In the genomic region with DNA sequence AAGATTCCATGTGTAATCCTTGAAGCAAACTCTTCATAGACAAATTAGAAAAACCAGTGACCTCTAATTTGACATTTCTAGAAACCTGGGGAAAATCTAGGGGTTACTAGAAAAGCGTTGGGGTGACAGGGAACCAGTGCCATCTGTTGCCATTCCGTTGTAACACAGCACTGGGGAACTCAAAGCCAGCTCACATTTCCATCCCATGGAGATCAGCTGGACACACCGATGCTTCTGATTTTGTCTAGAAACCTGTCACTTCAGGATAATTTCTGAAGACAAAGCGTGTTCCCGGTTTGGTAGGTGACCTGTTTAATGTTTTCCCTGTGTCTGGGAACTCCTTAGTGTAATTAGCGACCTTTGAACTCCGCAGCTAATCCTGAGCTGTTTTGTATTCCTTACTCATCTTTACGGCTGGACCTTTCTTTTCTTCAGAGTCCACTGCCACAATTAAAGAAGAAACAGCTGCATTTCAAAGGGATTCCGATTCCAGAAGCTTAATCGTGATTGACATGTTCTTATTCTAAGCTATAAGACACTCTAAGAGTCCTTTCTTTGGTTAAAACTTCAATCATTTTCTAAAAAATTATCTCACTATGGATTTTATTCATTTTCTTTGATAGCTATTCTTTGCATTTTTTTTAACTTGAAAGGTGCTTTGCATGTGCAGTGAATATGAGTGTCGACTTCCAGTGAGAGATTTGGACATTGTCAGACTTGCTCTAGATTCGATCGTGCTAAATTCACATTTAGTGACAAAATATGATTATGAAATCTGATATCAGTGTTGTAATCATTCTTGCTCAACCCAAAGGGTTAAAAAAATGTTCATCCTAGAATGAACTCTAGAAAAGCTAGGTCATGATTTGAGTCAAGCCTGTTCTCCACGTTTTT, we compare ENCODE assay signal across 16 mouse cellular contexts. TPM values are rescaled to one million over a fixed set of nuclear protein-coding genes. Genes with fewer than 3 reads are reported as not detected.
DNase-seq lines count a peak whose midpoint lies in the region; ATAC-seq lines count a peak whose summit lies in the region.
"Had no signal": no experiment of that assay in that cellular context is flagged by ENCODE, and none has a peak within 500 bp of the region (broad histone marks: within the 10 kb centered on the region; RNA-seq: fewer than 3 reads in every experiment).

No protein-coding gene starts in this region.

- H3K4me1 ChIP-seq in kidney, embryonic 15.5 days: no peaks in the 10 kb centered on the region
- H3K4me1 ChIP-seq in midbrain, embryonic 13.5 days (replicated peaks): peaks cover 25% of the 10 kb centered on the region
- H3K4me1 ChIP-seq: limb, embryonic 10.5 days; neural tube, embryonic 12.5 days had no signal

- WGBS in kidney, embryonic 15.5 days: 50% methylated on average over 14 of the region's 14 CpGs
- WGBS in midbrain, embryonic 13.5 days: 8% methylated on average over 14 of the region's 14 CpGs

- no peak overlapping the region for H3K27ac ChIP-seq in kidney, embryonic 15.5 days
- H3K27ac ChIP-seq in midbrain, embryonic 13.5 days: no peak overlapping the region
- H3K27ac ChIP-seq: limb, embryonic 10.5 days; liver, embryonic 14.5 days; neural tube, embryonic 12.5 days had no signal

- H3K36me3 ChIP-seq in kidney, embryonic 15.5 days: peaks cover 17% of the 10 kb centered on the region
- peaks cover 23% of the 10 kb centered on the region for H3K36me3 ChIP-seq in midbrain, embryonic 13.5 days

- no peak overlapping the region for H3K9ac ChIP-seq in kidney, embryonic 15.5 days
- no peak overlapping the region for H3K9ac ChIP-seq in midbrain, embryonic 13.5 days (replicated peaks)
- H3K9ac ChIP-seq: liver, embryonic 14.5 days; neural tube, embryonic 12.5 days had no signal

- no peaks in the 10 kb centered on the region for H3K27me3 ChIP-seq in kidney, embryonic 15.5 days
- H3K27me3 ChIP-seq in midbrain, embryonic 13.5 days: 0 out of 2 replicates have a peak, but pooled peaks cover 3% of the 10 kb centered on the region
- H3K27me3 ChIP-seq: neural tube, embryonic 12.5 days had no signal

- peak; percentile 47 for DNase-seq in kidney, adult 18-20 months
- peak; percentile 45 for DNase-seq in embryo, embryonic 11 days
- peak; percentile 54 to 78 for DNase-seq in kidney, adult 8-10 months
- no peak for DNase-seq in adrenal gland, postnatal 14 days
- DNase-seq in ovary, adult 18-20 months (ENCODE audit: low spot score): no peak
- DNase-seq: adrenal gland, adult 2 months; cerebellum, adult 18-20 months; layer of hippocampus, postnatal 36 days had no signal

- H3K4me3 ChIP-seq in kidney, embryonic 15.5 days (replicated peaks): no peak overlapping the region
- no peak overlapping the region for H3K4me3 ChIP-seq in midbrain, embryonic 13.5 days (replicated peaks)
- H3K4me3 ChIP-seq: limb, embryonic 10.5 days; neural tube, embryonic 12.5 days had no signal

- no peak overlapping the region for H3K4me2 ChIP-seq in kidney, embryonic 15.5 days
- no peak overlapping the region for H3K4me2 ChIP-seq in midbrain, embryonic 13.5 days (replicated peaks)
- H3K4me2 ChIP-seq: neural tube, embryonic 12.5 days had no signal

- ATAC-seq in kidney, embryonic 15.5 days (replicated peaks; ENCODE audit: low FRiP score): no peak; the same call in 1 of the 2 replicates
- ATAC-seq in midbrain, embryonic 13.5 days: 0 out of 2 replicates have a peak, but pooled peaks have one; percentile 50
- no peak for ATAC-seq in megakaryocyte, adult 5-6 weeks (ENCODE audit: poor library complexity, severe bottlenecking)
- ATAC-seq: lung, postnatal 0 days had no signal

- no peaks in the 10 kb centered on the region for H3K9me3 ChIP-seq in kidney, embryonic 15.5 days (replicated peaks)
- no peaks in the 10 kb centered on the region for H3K9me3 ChIP-seq in midbrain, embryonic 13.5 days
- H3K9me3 ChIP-seq: G1E; limb, embryonic 10.5 days; neural tube, embryonic 12.5 days had no signal

RNA-seq across cellular contexts. Expression of gene Exoc5, which starts 21.9 kb away (rescaled TPM):
- polyA plus RNA-seq in kidney, embryonic 15.5 days (2015; fragmentation: Nextera tagmentation; extraction: Ambion mirVana): 41.9 and 42.4 TPM in 2 replicates
- 80.3 and 86.7 TPM in 2 replicates for polyA plus RNA-seq in midbrain, embryonic 13.5 days (2015; fragmentation: Nextera tagmentation; extraction: Ambion mirVana)
- total RNA-seq in adrenal gland, postnatal 14 days (2021): 37.4 and 40.7 TPM in 2 replicates
- total RNA-seq in megakaryocyte, adult 5-6 weeks (2015): 38.2 and 49.1 TPM in 2 replicates
- 101 and 103 TPM in 2 replicates for total RNA-seq in megakaryocyte, adult 5-6 weeks (2017)

RNA-seq across cellular contexts. Expression of gene Ap5m1, which starts 22.5 kb away (rescaled TPM):
- 26.4 and 29.0 TPM in 2 replicates for polyA plus RNA-seq in kidney, embryonic 15.5 days (2015; fragmentation: Nextera tagmentation; extraction: Ambion mirVana)
- polyA plus RNA-seq in midbrain, embryonic 13.5 days (2015; fragmentation: Nextera tagmentation; extraction: Ambion mirVana): 25.8 and 27.4 TPM in 2 replicates
- total RNA-seq in adrenal gland, postnatal 14 days (2021): 22.5 and 24.2 TPM in 2 replicates
- total RNA-seq in megakaryocyte, adult 5-6 weeks (2015): 41.4 and 43.4 TPM in 2 replicates
- 26.5 and 28.9 TPM in 2 replicates for total RNA-seq in megakaryocyte, adult 5-6 weeks (2017)

Comparison
In these comparisons a context has a peak if more than half of its experiments do, and no peak if none do; other contexts are left out.
1. DNase-seq: peak in kidney, adult 18-20 months (single experiment), embryo, embryonic 11 days (single experiment) and kidney, adult 8-10 months (2 of 2); none in adrenal gland, postnatal 14 days (single experiment) and ovary, adult 18-20 months (single experiment).